Mouse (Mus musculus) brain, adult 2 months (tissue): ENCODE results near the gene Exoc4.

Source experiments
- DNase-seq: peaks from one replicate; pipeline ENCODE4 v3.0.0; 2011; ENCODE audit warnings: low read depth, low spot score

Gene Exoc4

GRCm38 (mm10) chr6:34003033-34003432, 754.1 kb downstream of the Exoc4 start:
- no peak for DNase-seq

- no peak for DNase-seq
These were observed 764.6 kb downstream of the Exoc4 start for GRCm38 (mm10) chr6:34013469-34013868.
